Mouse (Mus musculus) spleen, adult 2 months (tissue): ENCODE measurements at regions not wholly inside any gene's neighbourhood (a gene's known extent, or its start where the extent isn't known, plus 50 kb on each side); places are given as distances from the start of the nearest gene placed in this dataset.

ENCODE experiments used
- CTCF ChIP-seq: fragments of 200-500 bp; IDR thresholded peaks from 2 replicates; pipeline ENCODE4 v1.5.1; 2011; ENCODE audit warnings: mild to moderate bottlenecking, inconsistent platforms; ENCODE audit not compliant: insufficient read depth, insufficient read length, insufficient replicate concordance; ENCODE audit errors: extremely low read depth
- POLR2A ChIP-seq: fragments of 200-500 bp; IDR thresholded peaks from 2 replicates; pipeline ENCODE4 v1.6.1; 2011; ENCODE audit warnings: low read depth, low read length, inconsistent platforms

DNA sequence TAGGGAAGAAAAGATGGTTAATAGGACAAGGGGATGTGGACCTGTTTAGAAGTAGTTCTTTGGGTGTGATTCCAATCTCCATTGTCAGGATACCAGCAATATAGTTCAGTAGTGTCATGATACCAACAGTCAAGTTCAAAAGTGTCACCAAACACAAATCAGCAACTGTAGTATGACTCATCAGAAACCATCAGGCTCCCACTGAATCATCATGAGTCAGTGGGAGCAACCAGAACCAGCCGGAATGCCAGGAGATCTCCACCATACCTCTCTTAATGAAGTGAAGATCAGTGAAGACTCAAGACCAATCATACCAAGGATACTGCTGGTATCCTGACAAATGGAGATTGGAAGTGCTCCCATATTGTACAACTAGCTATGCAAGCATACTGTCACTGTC, 410.5 kb downstream of the Rnf144b start:
- TF ChIP-seq CTCF (no peak), POLR2A (no peak)
